Mouse (Mus musculus): ENCODE data around the gene Kcna6. TPM values are rescaled to one million over a fixed set of nuclear protein-coding genes. Genes with fewer than 3 reads are reported as not detected.

Gene Kcna6
- 0.20 and 0.21 TPM in 2 replicates for polyA plus RNA-seq (2015; fragmentation: Nextera tagmentation; extraction: Ambion mirVana)

DNA sequence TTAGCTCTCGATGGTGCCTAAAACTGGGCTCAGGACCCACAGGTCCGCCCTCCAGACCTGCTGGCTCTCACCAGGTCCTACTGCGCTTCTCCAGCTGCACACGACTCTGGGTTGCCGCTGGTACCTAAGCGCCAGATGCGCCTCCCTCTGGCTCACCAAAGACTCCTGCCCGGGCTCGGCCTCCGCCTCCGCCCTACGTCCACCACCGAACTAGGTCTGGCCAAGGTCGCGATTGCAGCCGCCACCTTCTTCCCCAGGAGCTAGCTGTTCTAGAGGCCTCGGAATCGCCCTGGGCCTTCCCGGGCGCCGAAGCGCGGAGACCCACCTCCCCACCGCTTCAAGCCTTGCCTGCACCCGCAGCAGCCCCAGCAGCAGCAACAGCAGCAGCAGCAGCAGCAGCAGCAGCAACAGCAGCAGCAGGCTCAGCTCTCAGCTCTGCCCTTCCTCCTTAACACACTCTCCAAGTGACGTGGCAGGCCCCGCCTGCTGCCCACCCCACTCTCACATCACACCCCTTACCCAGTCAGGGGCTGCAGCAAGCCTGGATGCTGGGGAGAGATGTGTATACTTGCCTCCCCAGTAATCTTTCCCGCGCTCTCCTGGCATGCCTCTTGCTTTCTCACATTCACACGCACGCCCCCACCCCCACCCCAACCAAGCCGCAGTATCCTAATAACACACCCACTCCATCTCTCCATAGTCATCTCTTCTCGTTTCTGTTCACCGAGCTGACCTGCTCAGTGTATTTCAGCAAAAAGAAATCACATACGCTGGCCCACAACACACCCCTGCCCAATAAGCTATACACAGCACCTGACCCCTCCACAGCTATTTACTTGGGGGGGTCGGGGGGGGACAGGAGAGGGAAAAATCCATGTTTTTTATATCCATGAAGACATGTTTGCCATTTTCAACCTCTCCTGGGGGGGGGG lies at the start of gene Kcna6:
Gene Kcna6 (minus strand): TSS at position 464 of the 932 bp plus-strand sequence.
- H3K27me3 ChIP-seq (replicated peaks; ENCODE audit: insufficient read depth, low read length), result peaks cover 5% of the 10 kb centered on the region; the same call in 1 of the 2 replicates
- DNase-seq (ENCODE audit: low spot score), result no peak
- H3K27ac ChIP-seq (ENCODE audit: low read length), result no peak within 1 kb of the TSS

DNA sequence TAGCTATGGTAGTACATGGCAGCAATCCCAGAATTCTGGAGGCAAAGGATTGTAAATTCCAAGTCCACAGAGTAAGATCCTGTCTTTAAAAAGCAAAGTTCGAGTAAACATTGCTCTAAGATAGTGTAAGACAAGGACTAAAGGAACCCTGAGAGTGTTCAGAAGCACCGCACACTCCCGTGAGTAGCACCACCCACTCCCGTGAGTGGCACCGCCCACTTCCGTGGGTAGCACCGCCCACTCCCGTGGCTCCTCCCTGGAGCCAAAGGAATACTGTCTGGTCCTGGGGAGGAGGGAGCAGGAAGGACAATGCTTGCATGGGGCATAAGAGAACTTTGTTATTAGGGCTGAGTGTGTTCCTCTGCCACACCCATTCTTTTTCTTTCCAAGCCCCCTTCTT lies 48.4 kb upstream of the Kcna6 start:
- no peaks in the 10 kb centered on the region for H3K9me3 ChIP-seq (ENCODE audit: low read length)
- H3K4me3 ChIP-seq (ENCODE audit: low read depth, low read length), result no peak overlapping the region
- ATAC-seq (no peak), DNase-seq (ENCODE audit: low spot score) (no peak)
- no peak overlapping the region for H3K27ac ChIP-seq (ENCODE audit: low read length)
- WGBS, result 84% methylated on average over 8 of the region's 8 CpGs
- H3K9ac ChIP-seq (replicated peaks; ENCODE audit: low read depth), result no peak overlapping the region
- H3K36me3 ChIP-seq (ENCODE audit: insufficient read depth, low read length), result no peaks in the 10 kb centered on the region
- no peaks in the 10 kb centered on the region for H3K4me1 ChIP-seq (ENCODE audit: insufficient read depth, low read depth, low read length)
- no peak overlapping the region for H3K4me2 ChIP-seq (replicated peaks; ENCODE audit: low read depth, low read length)
- no peaks in the 10 kb centered on the region for H3K27me3 ChIP-seq (replicated peaks; ENCODE audit: insufficient read depth, low read length)
- TF ChIP-seq EP300 (IDR thresholded peaks at IDR 0.05), result no peak
- no peak for TF ChIP-seq CTCF (IDR thresholded peaks at IDR 0.05)

More for the DNA sequence above, at the start of gene Kcna6:
- peak within 1 kb of the TSS; percentile 61 for H3K4me2 ChIP-seq (replicated peaks; ENCODE audit: low read depth, low read length)
- peak; percentile 14; the same call in 1 of the 2 replicates for ATAC-seq
- no peak for TF ChIP-seq EP300 (IDR thresholded peaks at IDR 0.05)
- no peak for TF ChIP-seq CTCF (IDR thresholded peaks at IDR 0.05)
- no peaks in the 10 kb centered on the region for H3K36me3 ChIP-seq (ENCODE audit: insufficient read depth, low read length)
- H3K9me3 ChIP-seq (ENCODE audit: low read length), result no peaks in the 10 kb centered on the region
- H3K4me3 ChIP-seq (ENCODE audit: low read depth, low read length), result peak within 1 kb of the TSS; percentile 33
- no peak within 1 kb of the TSS for H3K9ac ChIP-seq (replicated peaks; ENCODE audit: low read depth)
- H3K4me1 ChIP-seq (ENCODE audit: insufficient read depth, low read depth, low read length), result no peaks in the 10 kb centered on the region
- WGBS, result 2% methylated on average over 35 of the region's 36 CpGs

DNA sequence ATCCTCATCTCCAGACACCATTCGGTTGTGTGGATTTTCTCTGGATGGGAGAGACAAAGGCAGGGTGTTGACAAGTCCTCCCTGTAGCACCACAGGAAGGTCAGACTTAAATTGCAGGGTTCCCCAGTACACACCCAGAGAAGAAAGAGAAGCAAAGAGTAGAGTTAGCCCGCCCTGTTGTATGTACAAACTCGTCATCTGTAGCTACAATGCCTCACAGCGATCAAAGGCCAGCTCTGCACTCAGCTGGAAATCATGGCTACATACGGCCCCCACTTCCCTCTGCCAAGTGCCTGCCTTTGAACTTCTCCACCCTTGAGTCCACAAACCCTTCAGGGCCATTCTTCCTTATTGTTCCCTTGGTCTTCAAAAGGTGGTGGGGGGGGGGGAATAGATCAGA lies 43.7 kb upstream of the Kcna6 start:
- TF ChIP-seq CTCF (IDR thresholded peaks at IDR 0.05) (no peak), EP300 (IDR thresholded peaks at IDR 0.05) (no peak)
- no peaks in the 10 kb centered on the region for H3K4me1 ChIP-seq (ENCODE audit: insufficient read depth, low read depth, low read length)
- ATAC-seq (no peak), DNase-seq (ENCODE audit: low spot score) (no peak)
- no peaks in the 10 kb centered on the region for H3K27me3 ChIP-seq (replicated peaks; ENCODE audit: insufficient read depth, low read length)
- no peaks in the 10 kb centered on the region for H3K9me3 ChIP-seq (ENCODE audit: low read length)
- H3K9ac ChIP-seq (replicated peaks; ENCODE audit: low read depth), result no peak overlapping the region
- 36% methylated on average over 5 of the region's 5 CpGs for WGBS
- no peak overlapping the region for H3K4me3 ChIP-seq (ENCODE audit: low read depth, low read length)
- no peak overlapping the region for H3K27ac ChIP-seq (ENCODE audit: low read length)
- no peaks in the 10 kb centered on the region for H3K36me3 ChIP-seq (ENCODE audit: insufficient read depth, low read length)
- no peak overlapping the region for H3K4me2 ChIP-seq (replicated peaks; ENCODE audit: low read depth, low read length)

DNA sequence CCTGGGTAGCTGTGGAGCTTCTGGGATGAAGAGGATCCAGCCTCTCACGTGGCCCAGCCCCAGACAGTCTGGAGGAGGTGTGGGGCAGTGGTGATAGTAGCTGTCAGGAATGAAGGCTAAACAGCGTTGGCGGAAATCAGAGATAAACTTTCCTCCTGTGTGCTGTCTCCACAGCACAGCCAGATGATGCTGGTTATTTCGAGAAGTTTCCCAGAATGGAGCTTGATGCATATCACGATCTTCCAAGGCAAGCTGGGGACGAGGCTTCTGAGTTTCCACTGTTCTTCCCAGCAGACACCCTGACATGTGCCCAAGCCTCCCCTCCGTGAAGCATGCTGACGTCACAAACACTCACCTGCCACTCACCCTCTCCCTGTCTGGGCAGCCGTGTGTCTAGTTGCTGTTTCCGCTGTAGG lies 43.2 kb upstream of the Kcna6 start:
- Histone ChIP-seq H3K36me3 (ENCODE audit: insufficient read depth, low read length) (no peaks in the 10 kb centered on the region), H3K27ac (ENCODE audit: low read length) (no peak overlapping the region), H3K9ac (replicated peaks; ENCODE audit: low read depth) (no peak overlapping the region), H3K4me3 (ENCODE audit: low read depth, low read length) (no peak overlapping the region), H3K27me3 (replicated peaks; ENCODE audit: insufficient read depth, low read length) (no peaks in the 10 kb centered on the region), H3K4me1 (ENCODE audit: insufficient read depth, low read depth, low read length) (no peaks in the 10 kb centered on the region), H3K4me2 (replicated peaks; ENCODE audit: low read depth, low read length) (no peak overlapping the region), H3K9me3 (ENCODE audit: low read length) (no peaks in the 10 kb centered on the region)
- ATAC-seq (no peak), DNase-seq (ENCODE audit: low spot score) (no peak)
- WGBS, result 25% methylated on average over 10 of the region's 10 CpGs
- no peak for TF ChIP-seq CTCF (IDR thresholded peaks at IDR 0.05)
- TF ChIP-seq EP300 (IDR thresholded peaks at IDR 0.05), result no peak

DNA sequence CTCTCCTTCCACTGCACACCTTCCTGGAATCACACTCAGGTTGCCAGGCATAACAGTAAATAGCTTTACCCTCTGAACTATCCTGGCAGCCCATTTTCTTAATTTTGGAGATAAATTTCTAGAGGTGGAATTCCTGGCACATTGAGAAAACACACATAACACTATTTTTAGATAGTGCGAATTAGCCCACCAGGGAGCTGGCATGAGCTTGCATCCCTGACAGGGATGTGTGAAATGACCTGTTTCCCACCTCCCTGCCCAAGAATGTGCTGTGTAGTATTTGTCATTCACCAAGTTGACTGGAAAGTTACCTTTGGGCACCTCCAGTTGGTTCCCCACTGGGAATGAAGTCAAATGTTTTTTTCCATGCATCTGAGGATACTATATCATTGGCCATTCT lies 42.6 kb upstream of the Kcna6 start:
- ATAC-seq (no peak), DNase-seq (ENCODE audit: low spot score) (no peak)
- 86% methylated on average over 1 of the region's 1 CpGs for WGBS
- Histone ChIP-seq H3K9ac (replicated peaks; ENCODE audit: low read depth) (no peak overlapping the region), H3K4me1 (ENCODE audit: insufficient read depth, low read depth, low read length) (no peaks in the 10 kb centered on the region), H3K9me3 (ENCODE audit: low read length) (no peaks in the 10 kb centered on the region), H3K27me3 (replicated peaks; ENCODE audit: insufficient read depth, low read length) (no peaks in the 10 kb centered on the region), H3K36me3 (ENCODE audit: insufficient read depth, low read length) (no peaks in the 10 kb centered on the region), H3K4me3 (ENCODE audit: low read depth, low read length) (no peak overlapping the region), H3K4me2 (replicated peaks; ENCODE audit: low read depth, low read length) (no peak overlapping the region), H3K27ac (ENCODE audit: low read length) (no peak overlapping the region)
- TF ChIP-seq CTCF (IDR thresholded peaks at IDR 0.05) (no peak), EP300 (IDR thresholded peaks at IDR 0.05) (no peak)

DNA sequence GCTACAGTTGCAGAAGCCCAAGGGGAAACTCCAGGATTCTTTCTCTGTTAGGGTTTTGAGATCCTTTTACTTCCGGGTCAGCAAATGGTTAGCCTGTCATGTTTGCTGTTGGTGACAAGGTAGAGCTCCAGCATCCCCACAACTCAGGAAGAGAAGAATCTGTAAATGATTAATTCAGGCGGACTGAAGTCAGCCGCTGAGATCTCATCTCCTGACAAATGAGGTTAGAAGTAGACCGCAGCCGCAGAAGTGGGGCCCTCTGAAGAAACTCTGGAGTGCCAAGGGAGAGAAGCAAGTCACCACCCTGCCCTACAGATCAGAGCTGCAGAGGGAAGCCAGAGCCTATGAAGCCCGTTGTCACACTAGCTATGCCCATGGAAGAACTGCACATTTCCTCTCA lies 37.4 kb upstream of the Kcna6 start:
- Histone ChIP-seq H3K9me3 (ENCODE audit: low read length) (no peaks in the 10 kb centered on the region), H3K36me3 (ENCODE audit: insufficient read depth, low read length) (no peaks in the 10 kb centered on the region), H3K9ac (replicated peaks; ENCODE audit: low read depth) (no peak overlapping the region), H3K27me3 (replicated peaks; ENCODE audit: insufficient read depth, low read length) (no peaks in the 10 kb centered on the region), H3K27ac (ENCODE audit: low read length) (no peak overlapping the region), H3K4me3 (ENCODE audit: low read depth, low read length) (no peak overlapping the region), H3K4me2 (replicated peaks; ENCODE audit: low read depth, low read length) (no peak overlapping the region), H3K4me1 (ENCODE audit: insufficient read depth, low read depth, low read length) (no peaks in the 10 kb centered on the region)
- DNase-seq (ENCODE audit: low spot score) (no peak), ATAC-seq (no peak)
- WGBS, result 32% methylated on average over 6 of the region's 6 CpGs
- no peak for TF ChIP-seq CTCF (IDR thresholded peaks at IDR 0.05)
- no peak for TF ChIP-seq EP300 (IDR thresholded peaks at IDR 0.05)

Data from lung, postnatal 0 days (tissue).